Mouse (Mus musculus): ENCODE measurements around the gene Pcp4l1.

DNA sequence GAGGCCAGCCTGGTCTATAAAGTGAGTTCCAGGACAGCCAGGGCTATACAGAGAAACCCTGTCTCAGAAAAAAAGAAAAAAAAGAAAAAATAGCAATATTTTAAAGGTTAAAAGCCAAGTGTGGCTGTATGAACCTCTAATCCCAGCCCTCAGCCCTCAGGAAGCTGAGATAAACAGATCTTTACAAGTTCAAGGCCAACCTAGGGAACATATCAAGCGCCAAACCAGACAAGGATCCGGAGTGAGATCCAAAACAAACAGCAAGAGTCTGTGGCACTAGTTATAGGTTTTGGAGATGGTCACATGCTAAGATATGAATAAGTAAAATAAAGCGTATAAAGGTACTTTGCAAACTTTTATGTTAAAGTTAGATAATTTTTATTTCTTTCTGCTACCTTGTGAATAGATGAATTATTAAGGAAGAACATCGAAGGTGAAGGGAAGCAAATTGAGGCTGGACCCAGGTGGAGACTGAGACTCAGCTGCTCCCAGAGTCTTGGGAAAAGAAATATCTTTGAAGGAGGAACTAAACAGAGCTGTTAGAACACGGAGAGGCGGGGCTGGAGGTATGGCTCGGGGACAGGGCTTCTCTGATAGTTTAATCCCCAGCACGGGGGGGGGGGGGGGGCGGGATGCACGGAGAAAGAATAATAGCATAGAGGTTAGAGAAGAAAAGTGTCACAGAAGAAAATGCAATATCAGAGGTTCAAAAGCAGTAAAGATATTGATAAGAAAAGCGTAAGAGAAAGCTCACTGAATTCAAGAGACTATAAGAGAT, 7.6 kb upstream of the Pcp4l1 start:
- TF ChIP-seq CTCF (IDR thresholded peaks at IDR 0.05; ENCODE audit: extremely low read depth, insufficient read length, insufficient replicate concordance, low read depth, low read length), result no peak
- TF ChIP-seq POLR2A (IDR thresholded peaks at IDR 0.05; ENCODE audit: low read depth, low read length), result no peak

Data from small intestine, adult 2 months (tissue).